Mouse (Mus musculus) neural tube, embryonic 10.5 days (tissue): ENCODE data around the gene Gnb1.
"Not testable (repeated sequence)": the region's sequence is repeated elsewhere in the genome, so short reads cannot be mapped to it uniquely, and the experiment has no call there.

ENCODE experiments used
- DNase-seq: peaks from one replicate; pipeline ENCODE4 v3.0.0-alpha.2; 2017; ENCODE audit warnings: low spot score; ENCODE audit errors: extremely low spot score

The Gnb1 gene

DNA sequence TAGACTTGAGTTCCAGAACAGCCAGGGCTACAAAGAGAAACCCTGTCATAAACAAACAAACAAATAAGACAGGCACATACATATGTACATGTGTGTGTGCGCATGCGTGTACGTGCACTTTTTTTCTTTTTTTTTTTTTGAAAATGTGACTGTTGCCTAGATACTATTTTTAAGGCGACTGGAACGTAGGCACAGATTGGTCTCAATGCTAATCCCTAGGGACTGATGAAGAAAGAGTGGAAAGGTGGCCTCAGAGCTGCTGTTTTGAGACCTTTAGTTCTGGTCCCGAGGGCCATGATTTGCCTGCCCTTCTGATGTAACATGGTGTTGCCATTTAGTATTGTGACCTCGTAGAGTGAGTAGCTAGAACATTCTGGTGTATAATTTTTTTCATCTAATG is 58.8 kb downstream of the Gnb1 start:
- no peak for DNase-seq

DNA sequence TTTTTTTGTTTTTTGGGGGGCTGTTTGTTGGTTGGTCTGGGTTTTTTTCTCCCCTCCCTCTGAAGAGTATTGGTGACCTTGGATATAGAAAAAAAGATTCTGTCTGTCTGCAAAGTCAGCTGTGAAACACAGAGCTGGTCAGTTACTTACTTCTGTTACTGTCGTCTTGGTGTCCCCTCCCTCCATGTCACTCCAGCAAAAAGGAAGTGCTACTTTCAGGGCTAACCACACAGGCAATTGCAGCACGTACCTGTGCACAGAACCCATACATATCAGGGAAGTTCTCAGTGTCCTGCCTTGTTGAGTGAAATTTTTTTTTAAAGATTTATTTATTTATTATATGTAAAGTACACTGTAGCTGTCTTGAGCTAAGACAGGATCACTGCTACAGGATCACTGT is 59.3 kb downstream of the Gnb1 start:
- DNase-seq, result no peak

DNA sequence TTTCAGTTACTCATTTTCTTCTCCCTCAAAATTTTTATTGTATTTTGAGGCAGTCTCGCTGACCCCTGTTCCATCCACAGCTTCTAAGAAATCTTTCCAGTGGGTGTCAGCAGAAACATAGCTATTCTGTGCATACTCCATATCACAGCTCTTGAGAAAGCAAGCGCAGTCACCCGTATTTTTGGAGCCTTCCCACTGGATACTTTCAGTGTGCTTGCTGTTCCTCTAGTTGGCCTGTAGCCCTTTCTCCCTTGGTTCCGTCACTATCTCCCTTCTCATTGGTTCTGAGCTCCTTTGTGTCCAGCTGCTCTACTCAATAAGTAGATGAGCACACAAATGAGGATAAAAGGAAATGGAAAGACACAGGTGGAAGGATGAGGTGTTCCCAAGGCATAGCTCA is 59.9 kb downstream of the Gnb1 start:
- no peak for DNase-seq

DNA sequence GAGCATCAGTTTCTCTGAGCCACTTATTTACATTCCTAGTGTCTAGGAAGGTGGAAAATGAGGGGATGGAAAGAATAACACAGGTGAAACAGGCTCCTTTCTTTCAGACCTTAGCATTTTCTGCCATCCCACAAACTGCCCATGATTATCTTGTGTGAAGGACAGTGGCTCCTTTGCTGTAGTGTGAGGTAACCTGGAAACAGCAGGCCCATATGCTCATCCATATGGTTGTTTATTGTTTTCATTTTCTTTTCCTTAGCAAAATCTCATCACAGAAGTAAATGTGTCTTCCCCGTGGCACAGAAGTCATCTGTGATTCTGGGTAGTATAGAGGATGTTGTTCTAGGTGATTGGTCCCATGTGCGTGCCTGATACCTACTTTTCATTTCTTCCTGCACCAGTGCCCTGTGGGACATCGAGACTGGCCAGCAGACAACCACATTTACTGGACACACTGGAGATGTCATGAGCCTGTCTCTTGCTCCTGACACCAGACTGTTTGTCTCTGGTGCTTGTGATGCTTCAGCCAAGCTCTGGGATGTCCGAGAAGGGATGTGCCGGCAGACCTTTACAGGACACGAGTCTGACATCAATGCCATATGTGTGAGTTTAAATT is 61.9 kb downstream of the Gnb1 start:
- no peak for DNase-seq

DNA sequence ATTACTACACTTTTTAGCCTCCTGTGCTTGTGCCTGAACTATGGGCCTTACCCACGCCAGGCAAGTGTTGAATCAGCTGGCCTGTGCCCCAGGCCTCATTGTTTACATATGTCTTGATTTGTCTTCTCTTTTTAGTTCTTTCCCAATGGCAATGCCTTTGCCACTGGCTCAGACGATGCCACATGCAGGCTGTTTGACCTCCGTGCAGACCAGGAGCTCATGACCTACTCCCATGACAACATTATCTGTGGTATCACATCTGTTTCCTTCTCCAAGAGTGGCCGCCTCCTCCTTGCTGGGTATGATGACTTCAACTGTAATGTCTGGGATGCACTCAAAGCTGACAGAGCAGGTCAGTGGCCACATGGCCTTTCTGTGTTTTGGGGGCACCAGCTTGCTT is 63.7 kb downstream of the Gnb1 start:
- no peak for DNase-seq

DNA sequence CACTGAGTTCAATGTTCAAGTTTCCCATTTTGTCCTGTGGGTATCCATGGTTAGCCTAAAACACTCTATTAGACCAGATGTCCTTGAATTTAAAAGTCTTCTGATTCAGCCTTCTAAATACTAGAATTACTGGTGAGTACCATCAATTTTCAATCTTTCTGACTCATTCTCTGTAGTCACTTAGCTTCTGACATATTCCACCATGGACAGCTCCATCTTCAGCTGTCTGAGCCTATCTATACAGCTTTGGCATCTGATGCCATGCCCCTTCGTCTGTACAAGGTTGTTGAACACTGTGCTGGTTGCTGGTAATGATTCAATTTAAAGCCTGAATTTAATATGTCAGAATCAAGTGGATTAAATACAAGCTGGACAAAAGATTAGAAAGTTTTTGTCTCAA is 64.3 kb downstream of the Gnb1 start:
- no peak for DNase-seq

DNA sequence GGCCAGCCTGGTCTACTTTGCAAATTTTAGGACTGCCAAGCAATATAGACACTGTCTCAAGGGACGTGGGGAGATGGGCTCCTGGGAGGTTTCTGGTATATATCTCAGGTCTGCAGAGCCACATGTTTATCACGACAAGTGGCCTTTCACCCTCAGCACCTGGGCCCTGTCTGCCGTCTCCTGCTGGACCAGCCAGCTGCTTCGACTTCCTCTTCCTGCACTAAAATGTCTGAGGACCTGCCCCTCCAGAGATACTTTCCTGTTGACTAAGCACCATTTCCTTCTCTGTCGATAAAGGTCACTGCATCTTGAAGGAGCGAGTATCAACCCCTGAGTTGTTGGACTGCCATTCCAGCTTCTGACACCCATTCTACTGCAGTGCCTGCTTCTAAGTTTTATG is 68.3 kb downstream of the Gnb1 start:
- DNase-seq, result no peak

DNA sequence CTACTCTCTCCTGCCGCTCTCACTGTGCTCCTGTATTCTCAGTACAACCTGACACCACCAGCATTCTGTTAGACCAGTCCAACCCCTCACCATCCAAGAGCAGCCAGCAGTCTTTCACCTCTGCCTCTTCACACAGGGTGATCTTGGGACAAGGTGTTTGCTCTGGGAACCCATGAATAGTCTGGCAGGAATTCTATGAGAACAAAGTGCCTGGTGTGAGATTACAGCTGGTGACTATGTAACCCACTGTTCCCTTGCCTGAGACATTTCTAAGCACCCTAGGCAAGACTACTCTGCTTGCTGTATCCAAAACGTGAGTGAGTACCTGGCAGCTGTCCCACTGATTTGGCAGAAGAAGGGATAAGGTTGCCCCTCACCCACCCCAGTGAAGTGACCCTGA is 69.8 kb downstream of the Gnb1 start:
- DNase-seq, result no peak

DNA sequence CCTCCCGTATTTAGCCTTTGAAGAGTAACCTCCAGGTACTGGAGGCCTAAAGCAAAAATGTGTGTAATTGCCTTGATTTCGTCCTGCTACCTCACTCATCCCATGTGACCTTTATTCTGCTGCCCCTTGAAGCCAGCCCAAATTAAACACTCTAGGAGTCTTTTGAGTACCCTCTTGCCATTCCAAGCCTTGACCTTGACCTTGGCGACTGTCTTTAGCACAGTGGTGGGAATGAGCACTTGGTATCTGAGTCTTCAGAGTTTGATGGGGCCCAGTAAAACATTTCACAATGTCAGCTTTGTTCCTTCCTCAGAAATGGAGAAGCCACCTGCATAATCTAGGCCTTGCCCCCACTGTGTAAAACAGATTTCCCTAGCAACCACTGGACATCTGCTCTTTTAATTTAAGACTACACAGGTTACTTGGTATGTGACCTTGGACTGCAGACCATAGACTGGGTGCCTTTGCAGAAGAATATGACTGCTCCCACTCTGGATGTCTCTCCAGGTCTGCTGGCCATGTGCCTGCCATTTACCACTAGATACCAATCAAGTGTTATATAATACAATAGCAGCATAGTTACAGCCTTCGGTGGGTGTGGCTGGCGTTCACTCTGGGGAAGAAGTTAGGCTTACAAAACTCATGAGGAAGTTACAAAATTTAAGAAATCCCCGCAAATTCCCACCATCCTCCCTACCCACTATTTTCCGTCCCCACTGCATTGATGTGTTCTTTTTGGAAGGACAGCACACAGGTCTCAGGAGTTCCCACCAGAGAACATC is 70.7 kb downstream of the Gnb1 start, which contains the start of gene Nadk:
TSS of gene Nadk (plus strand) at position 718 of the 782 bp plus-strand sequence.
- DNase-seq, result no peak

DNA sequence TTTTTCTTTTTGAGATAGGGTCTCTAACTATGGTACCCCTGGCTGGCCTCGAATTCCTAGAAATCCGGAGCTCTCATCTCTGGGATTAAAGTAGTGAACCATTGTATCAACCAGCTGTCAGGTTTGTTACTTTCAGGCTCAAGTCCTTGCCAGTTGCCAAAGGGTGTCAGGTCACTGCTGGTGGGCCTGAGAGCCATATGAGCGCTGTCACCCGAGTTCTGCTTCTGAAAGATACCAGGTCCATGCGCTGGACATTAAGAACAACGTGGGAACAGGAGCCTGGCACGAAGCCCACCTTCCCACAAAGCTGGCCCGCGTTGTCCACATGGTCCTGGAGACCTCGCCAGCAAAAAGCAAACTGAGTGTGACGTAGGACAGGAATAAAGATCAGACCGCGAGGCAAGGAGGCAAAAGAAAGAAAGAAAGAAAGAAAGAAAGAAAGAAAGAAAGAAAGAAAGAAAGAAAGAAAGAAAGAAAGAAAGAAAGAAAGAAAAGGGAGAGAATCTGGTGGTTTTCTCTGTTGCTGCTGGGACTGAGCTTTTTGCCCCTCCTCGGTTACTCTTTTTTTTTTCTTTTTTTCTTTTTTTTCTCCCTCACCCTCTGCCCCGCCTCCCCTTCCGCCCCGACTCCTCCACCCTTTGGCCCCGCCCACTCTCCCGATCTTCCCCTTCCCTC is 71.7 kb downstream of the Gnb1 start:
- peak; percentile 49 for DNase-seq

DNA sequence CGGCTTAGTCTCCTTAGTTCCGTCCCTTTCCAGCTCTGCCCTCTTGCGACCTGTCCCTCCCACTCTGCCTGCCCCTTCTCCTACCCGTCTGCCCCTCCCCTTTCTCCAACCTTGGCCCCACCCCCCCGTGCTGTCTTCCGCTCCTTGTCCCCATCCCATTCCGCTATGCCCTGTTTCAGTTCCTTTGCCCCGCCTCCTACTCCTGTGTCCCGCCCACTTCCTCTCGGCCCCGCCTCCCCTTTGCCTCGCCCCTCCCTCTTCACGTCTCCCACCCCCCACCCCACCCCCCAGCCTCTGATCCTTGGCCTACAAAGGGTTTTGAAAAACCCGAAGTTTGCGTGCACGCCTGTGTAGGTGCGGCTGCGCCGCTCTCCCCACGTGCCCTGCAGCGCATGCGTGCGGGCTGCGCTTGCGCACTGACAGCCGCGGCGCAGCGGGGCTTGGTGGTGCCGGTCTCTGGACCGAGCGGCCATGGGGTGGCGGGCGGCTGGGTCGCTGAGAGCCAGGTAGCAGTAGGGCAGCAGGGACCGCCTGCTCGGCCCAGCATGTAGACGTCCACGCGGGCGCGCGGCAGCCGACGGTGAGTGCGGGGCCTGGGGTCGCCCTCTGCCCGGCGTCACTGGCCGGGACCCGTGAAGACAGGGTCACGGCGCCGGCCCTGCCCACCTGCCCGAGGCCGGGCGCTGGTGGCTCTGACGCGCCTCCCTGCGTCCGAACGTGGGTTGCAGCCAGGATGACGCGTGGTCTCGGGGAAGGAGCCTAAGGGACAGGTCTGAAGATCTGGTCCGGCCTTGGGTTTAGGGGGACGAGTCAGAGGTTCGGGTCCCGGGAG is 72.5 kb downstream of the Gnb1 start:
- DNase-seq, result peak; percentile 99

DNA sequence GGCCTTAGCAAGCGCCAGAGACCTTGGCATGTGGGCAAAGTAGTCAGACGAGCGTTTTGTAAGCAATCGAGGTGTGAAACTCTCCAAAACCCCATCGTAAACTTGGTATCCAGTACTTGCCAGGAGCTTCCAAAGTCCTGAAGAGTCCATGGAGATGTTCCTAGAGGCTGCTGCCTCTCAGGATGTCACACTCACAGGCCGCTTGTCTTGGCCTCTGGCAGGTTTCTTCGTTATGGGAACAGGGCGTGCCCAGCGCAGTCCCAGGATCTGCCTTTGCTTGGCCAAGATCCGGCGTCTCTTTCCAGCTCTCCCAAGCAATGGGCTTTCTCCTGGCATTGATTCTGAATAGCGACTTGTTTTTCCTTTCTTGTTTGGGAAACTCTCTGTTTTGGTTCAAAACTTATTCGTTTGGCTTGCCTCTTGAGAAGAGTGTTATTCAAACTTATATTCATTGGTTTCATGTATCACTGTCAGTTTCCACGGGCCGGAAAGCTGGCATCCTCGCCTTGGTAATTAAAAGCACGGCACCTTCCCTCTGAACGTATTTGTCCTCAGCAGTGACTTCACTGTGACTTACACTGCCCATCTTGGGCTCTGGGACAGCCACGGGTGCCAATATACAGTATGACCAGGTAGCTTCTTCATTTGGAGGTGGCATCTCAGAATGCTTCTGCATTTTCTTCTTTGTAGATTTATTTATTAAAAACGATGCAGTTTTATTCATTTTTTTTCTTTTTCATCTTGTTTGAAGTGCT is 73.3 kb downstream of the Gnb1 start:
- no peak for DNase-seq

DNA sequence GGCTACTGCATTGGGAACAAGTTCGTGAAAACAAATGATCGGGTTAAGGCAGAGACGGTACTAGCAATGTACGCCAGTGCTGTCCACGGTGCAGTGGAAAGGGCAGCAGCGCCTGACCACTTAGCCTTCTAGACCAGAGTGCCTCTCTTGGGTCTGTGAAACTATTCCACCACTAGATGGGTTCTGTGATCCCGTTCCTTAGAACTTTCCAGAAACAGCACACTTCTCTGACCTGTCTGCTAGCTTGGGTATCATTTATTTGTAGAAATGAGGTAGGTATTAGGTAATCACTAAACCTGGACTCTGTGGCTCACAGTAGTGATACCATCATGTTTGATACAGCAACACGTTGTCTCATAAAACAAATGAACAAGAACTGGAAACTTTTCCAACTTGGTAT is 75.4 kb downstream of the Gnb1 start:
- DNase-seq, result no peak

DNA sequence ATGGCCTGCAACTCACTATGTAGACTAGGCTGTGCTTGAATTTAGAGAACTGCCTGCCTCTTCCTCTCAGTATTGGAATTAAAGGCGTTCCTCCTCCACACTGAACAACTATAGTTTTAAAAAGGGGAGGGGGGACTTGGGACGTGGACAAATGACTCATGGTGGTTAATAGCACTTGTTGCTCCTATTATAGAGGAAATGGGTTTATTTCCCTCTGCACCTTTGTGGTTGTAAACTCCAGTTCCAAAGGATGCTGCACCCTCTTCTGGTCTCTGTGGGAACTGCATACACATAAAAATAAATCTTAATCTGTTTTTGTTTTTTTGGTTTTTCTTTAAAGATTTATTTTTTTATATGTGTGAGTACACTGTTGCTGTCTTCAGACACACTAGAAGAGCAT is 77.0 kb downstream of the Gnb1 start:
- DNase-seq, result no peak

DNA sequence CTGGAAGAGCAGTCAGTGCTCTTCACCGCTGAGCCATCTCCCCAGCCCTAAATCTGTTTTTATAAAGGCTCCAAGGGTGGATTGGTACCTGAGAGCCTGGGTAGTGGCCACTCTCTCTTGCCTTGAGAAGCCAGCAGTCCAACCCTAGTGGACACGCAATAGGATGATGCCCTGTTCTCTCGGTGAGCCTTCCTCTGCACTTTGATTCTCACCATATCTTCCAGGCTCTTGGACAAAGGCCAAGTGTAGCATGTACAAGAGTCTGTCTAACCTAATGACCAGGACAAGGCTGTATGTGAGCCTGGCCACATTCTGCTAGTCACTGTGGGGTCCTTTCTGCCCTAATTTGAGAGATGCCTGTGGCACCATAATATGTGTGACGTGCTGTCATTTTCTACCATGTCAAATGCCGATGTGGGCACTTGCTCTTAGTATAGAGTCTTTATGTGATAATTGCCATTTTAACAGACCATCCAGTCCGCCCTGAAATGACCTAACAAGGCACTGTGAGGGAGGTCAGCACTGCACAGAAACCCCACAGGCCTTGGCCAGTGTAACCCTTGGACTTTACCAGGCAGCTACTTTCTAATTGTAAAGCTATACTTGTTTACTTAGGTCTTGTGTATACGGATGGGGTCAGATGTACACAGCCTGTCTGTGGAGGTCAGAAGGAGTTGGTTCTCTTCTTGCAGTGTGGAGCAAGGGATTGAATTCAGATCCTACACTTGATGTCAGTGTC is 77.6 kb downstream of the Gnb1 start:
- no peak for DNase-seq

DNA sequence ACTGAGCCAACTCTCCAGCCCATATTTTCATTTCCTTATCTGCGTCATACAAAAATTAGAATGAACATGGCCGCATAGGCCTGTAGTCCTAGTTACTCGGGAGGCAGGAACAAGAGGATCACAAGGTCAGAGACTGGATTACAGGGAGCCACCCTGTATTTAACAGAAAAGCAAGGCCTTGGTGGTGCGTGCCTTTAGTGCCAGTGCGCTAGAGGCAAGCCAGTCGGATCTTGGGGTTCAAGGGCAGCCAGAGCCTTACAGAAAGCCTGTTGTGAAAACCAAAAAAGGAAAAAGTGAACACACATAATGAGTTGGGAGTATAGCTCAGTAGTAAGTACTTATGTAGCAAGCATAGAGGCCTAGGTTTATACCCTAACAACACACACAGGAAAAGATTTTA is 78.7 kb downstream of the Gnb1 start:
- DNase-seq, result no peak

DNA sequence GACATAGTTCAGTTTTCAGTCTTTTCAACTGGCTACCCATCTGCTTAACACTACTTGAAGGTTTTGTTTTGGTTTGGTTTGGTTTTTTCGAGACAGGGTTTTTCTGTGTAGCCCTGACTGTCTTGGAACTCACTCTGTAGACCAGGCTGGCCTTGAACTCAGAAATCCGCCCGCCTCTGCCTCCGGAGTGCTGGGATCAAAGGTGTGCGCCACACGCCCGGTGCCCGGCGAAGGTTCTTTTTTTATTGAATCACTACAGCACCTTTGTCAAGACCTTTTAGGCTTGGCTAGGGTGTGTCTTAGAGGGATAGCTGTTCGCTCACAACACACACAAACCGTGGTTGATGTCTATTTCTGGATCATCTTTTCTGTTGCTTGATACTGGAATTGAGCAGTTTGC is 79.2 kb downstream of the Gnb1 start:
- DNase-seq, result not testable (repeated sequence)

DNA sequence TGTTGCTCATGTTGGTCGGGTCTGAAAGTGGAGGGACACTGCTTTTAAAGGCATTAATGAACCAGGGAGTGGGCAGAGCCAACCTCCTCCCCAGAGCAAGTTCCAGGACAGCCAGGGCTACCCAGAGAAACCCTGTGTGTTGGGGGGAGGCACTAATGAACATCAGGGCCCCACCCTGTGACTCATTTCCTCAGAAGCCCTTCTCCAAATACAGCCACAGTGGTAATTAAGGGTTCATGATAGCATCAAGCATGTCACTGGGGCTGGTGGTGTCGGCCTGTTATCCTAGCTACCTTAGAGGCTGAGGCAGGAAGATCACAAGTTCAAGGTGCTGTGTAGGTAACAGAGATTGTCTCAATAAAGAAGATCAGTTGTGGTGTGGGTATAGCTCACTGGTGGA is 80.3 kb downstream of the Gnb1 start:
- no peak for DNase-seq

DNA sequence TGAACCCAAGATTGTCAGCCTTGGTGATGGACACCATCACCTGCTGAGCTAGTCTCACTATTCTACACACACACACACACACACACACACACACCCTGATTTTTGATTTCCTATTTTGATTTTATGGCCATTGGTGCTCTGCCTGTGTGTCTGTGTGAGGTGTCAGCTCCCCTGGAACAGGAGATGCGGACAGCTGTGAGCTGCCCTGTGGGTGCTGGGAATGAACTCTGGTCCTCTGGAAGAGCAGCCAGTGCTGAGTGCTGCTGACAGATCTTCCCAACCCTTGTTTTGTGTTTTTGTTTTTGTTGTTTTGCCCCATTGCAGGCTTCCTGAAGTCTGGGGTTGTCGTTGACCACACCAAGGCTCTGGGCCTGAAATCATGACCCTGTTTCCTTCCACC is 82.0 kb downstream of the Gnb1 start:
- no peak for DNase-seq

DNA sequence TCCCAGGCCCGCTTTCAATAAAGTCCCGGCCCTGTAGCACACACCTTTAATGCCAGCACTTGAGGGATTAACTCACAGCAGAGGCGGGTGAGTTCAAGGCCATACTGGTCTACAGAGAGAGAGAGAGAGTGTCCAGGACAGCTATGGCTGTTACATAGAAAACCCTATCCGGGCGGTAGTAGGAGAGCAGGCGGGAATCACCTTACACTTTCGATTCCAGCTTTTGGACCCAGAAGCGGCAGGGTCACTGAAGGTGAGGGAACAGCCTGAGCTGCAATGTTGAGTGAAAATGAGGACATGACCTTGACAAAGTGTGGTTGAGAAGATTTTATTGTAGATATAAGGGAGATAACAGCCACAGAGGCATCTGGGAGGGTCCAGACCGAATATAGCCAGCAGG is 82.7 kb downstream of the Gnb1 start:
- no peak for DNase-seq
